ENCODE assay signal across 9 mouse cellular contexts in genomic region chr16:32715364-32715763, GRCm38 (mm10). TPM values are rescaled to one million over a fixed set of nuclear protein-coding genes. Genes with fewer than 3 reads are reported as not detected.
A peak's percentile ranks its signal among the peaks of the same experiment; 100 is the strongest.
DNase-seq lines count a peak whose midpoint lies in the region; ATAC-seq and TF ChIP-seq lines count a peak whose summit lies in the region.
"Had no signal": no experiment of that assay in that cellular context is flagged by ENCODE, and none has a peak within 500 bp of the region (broad histone marks: within the 10 kb centered on the region; RNA-seq: fewer than 3 reads in every experiment).

No protein-coding gene starts in this region.

- no peak overlapping the region for H3K9ac ChIP-seq in hindbrain, postnatal 0 days (replicated peaks; ENCODE audit: low read length)
- no peak overlapping the region for H3K9ac ChIP-seq in hindbrain, embryonic 16.5 days (ENCODE audit: low read depth, low read length)
- no peak overlapping the region for H3K9ac ChIP-seq in liver, embryonic 11.5 days (ENCODE audit: low read depth, low read length)

- 36% methylated on average over 13 of the region's 13 CpGs for WGBS in hindbrain, postnatal 0 days
- WGBS in hindbrain, embryonic 16.5 days = 37% methylated on average over 13 of the region's 13 CpGs
- WGBS in liver, embryonic 11.5 days = 18% methylated on average over 13 of the region's 13 CpGs

- H3K4me3 ChIP-seq in hindbrain, postnatal 0 days (ENCODE audit: low read length) = no peak overlapping the region
- no peak overlapping the region for H3K4me3 ChIP-seq in hindbrain, embryonic 16.5 days (ENCODE audit: low read length)
- H3K4me3 ChIP-seq in liver, embryonic 11.5 days (ENCODE audit: low read depth, low read length) = no peak overlapping the region
- H3K4me3 ChIP-seq: erythroblast, embryonic 14.5 days had no signal

- peak; percentile 66 for TF ChIP-seq CTCF in hindbrain, postnatal 0 days (IDR thresholded peaks at IDR 0.05; ENCODE audit: low read depth)

- H3K36me3 ChIP-seq in hindbrain, postnatal 0 days (ENCODE audit: insufficient read depth, low read length) = no peaks in the 10 kb centered on the region
- no peaks in the 10 kb centered on the region for H3K36me3 ChIP-seq in hindbrain, embryonic 16.5 days (ENCODE audit: control insufficient read depth, insufficient read depth, low read length)
- no peaks in the 10 kb centered on the region for H3K36me3 ChIP-seq in liver, embryonic 11.5 days (ENCODE audit: control insufficient read depth, insufficient read depth, low read length)

- peak; percentile 65 for DNase-seq in hindbrain, postnatal 0 days (ENCODE audit: low spot score)
- DNase-seq in ES-CJ7 (ENCODE audit: low read depth, low spot score) = peak; percentile 73
- DNase-seq in c-Kit-positive CD71-positive TER-119-negative erythroid progenitor cells, embryonic 14.5 days (ENCODE audit: low read depth) = peak; percentile 29
- no peak for DNase-seq in liver, embryonic 11.5 days (ENCODE audit: low spot score)
- no peak for DNase-seq in T-cell, adult 2 months (ENCODE audit: low spot score)
- DNase-seq in kidney, postnatal 25 days = no peak
- no peak for DNase-seq in layer of hippocampus, adult 9-11 months

- H3K4me2 ChIP-seq in hindbrain, postnatal 0 days (ENCODE audit: low read depth, low read length) = no peak overlapping the region
- no peak overlapping the region for H3K4me2 ChIP-seq in hindbrain, embryonic 16.5 days (ENCODE audit: low read length)
- peak overlapping the region; percentile 45 for H3K4me2 ChIP-seq in liver, embryonic 11.5 days

- H3K27me3 ChIP-seq in hindbrain, postnatal 0 days (ENCODE audit: insufficient read depth, low read length) = no peaks in the 10 kb centered on the region
- no peaks in the 10 kb centered on the region for H3K27me3 ChIP-seq in hindbrain, embryonic 16.5 days (replicated peaks; ENCODE audit: control insufficient read depth, insufficient read depth, low read length)
- peaks cover 3% of the 10 kb centered on the region; the same call in 1 of the 2 replicates for H3K27me3 ChIP-seq in liver, embryonic 11.5 days (replicated peaks; ENCODE audit: control insufficient read depth, insufficient read depth, low read length)

- no peak overlapping the region for H3K27ac ChIP-seq in hindbrain, postnatal 0 days
- H3K27ac ChIP-seq in hindbrain, embryonic 16.5 days (ENCODE audit: low read depth, low read length) = no peak overlapping the region
- H3K27ac ChIP-seq in liver, embryonic 11.5 days (ENCODE audit: low read depth, low read length) = no peak overlapping the region

- no peaks in the 10 kb centered on the region for H3K9me3 ChIP-seq in hindbrain, postnatal 0 days (ENCODE audit: low read length)
- no peaks in the 10 kb centered on the region for H3K9me3 ChIP-seq in hindbrain, embryonic 16.5 days (ENCODE audit: control insufficient read depth, low read length)
- no peaks in the 10 kb centered on the region for H3K9me3 ChIP-seq in liver, embryonic 11.5 days (ENCODE audit: control insufficient read depth, low read length)

- H3K4me1 ChIP-seq in hindbrain, postnatal 0 days (ENCODE audit: insufficient read depth, low read length) = no peaks in the 10 kb centered on the region
- H3K4me1 ChIP-seq in hindbrain, embryonic 16.5 days (ENCODE audit: control insufficient read depth, insufficient read depth, low read depth, low read length) = no peaks in the 10 kb centered on the region
- no peaks in the 10 kb centered on the region for H3K4me1 ChIP-seq in liver, embryonic 11.5 days (replicated peaks; ENCODE audit: control insufficient read depth, insufficient read depth, low read length)

- peak; percentile 15; the same call in 1 of the 2 replicates for ATAC-seq in hindbrain, postnatal 0 days
- ATAC-seq in hindbrain, embryonic 16.5 days = no peak
- no peak for ATAC-seq in liver, embryonic 11.5 days (replicated peaks; ENCODE audit: low FRiP score)

RNA-seq across cellular contexts. Expression of gene Muc4, which starts 20.3 kb away (rescaled TPM):
- not detected in 2 replicates for total RNA-seq in hindbrain, postnatal 0 days (2014; rRNA removed)
- polyA plus RNA-seq in hindbrain, postnatal 0 days (2015; fragmentation: Nextera tagmentation; extraction: Ambion mirVana) = not detected in 2 replicates
- not detected in 2 replicates for polyA plus RNA-seq in hindbrain, embryonic 16.5 days (2015; fragmentation: Nextera tagmentation; extraction: Ambion mirVana)
- 0.41 and 0.66 TPM in 2 replicates for polyA plus RNA-seq in liver, embryonic 11.5 days (2014; fragmentation: Nextera tagmentation; extraction: Ambion mirVana)
- polyA plus RNA-seq: erythroblast, embryonic 14.5 days had no signal

Comparison
In these comparisons a context has a peak if more than half of its experiments do, and no peak if none do; other contexts are left out.
1. DNase-seq: peak in hindbrain, postnatal 0 days (single experiment), ES-CJ7 (single experiment) and c-Kit-positive CD71-positive TER-119-negative erythroid progenitor cells, embryonic 14.5 days (single experiment); none in liver, embryonic 11.5 days (single experiment), T-cell, adult 2 months (single experiment), kidney, postnatal 25 days (0 of 2) and layer of hippocampus, adult 9-11 months (single experiment).